Mouse (Mus musculus) heart, embryonic 15.5 days (tissue): Measurements from ENCODE around the gene Dnajb2. TPM values are rescaled to one million over a fixed set of nuclear protein-coding genes. Genes with fewer than 3 reads are reported as not detected.
A peak's percentile ranks its signal among the peaks of the same experiment; 100 is the strongest.

Experiments used
- ATAC-seq: fragments of 200-750 bp; cut with Nextera tagmentation; replicated peaks from 2 replicates; pipeline ENCODE4 v1.8.0; 2017; ENCODE audit warnings: low read depth, moderate TSS enrichment; ENCODE audit not compliant: insufficient number of reproducible peaks, insufficient read depth, low FRiP score
- H3K27ac ChIP-seq: fragments of 300-500 bp; sonication (generic); 2 replicates; pipeline ENCODE4 v1.5.1; 2015; ENCODE audit warnings: mild to moderate bottlenecking, inconsistent platforms
- H3K27me3 ChIP-seq: fragments of 300-500 bp; sonication (generic); 2 replicates; pipeline ENCODE4 v1.6.1; 2015; ENCODE audit warnings: inconsistent platforms
- H3K36me3 ChIP-seq: fragments of 300-500 bp; sonication (generic); 2 replicates; pipeline ENCODE4 v1.6.1; 2015; ENCODE audit warnings: mild to moderate bottlenecking, inconsistent platforms
- H3K4me1 ChIP-seq: fragments of 300-500 bp; sonication (generic); replicated peaks from 2 replicates; pipeline ENCODE4 v1.6.1; 2015; ENCODE audit warnings: inconsistent platforms
- H3K4me2 ChIP-seq: fragments of 300-500 bp; sonication (generic); 2 replicates; pipeline ENCODE4 v1.6.1; 2015; ENCODE audit warnings: inconsistent platforms, mild to moderate bottlenecking, moderate library complexity
- H3K4me3 ChIP-seq: fragments of 300-500 bp; sonication (generic); 2 replicates; pipeline ENCODE4 v1.5.1; 2015; ENCODE audit warnings: mild to moderate bottlenecking, inconsistent platforms
- H3K9ac ChIP-seq: fragments of 300-500 bp; sonication (generic); 2 replicates; pipeline ENCODE4 v1.6.1; 2015; ENCODE audit warnings: mild to moderate bottlenecking, inconsistent platforms
- H3K9me3 ChIP-seq: fragments of 300-500 bp; sonication (generic); replicated peaks from 2 replicates; pipeline ENCODE4 v1.6.1; 2016; ENCODE audit warnings: inconsistent platforms
- whole genome bisulfite sequencing: fragments of 180-500 bp; shearing (Covaris S2); methylation state at CpG from one replicate; pipeline ENCODE4 v1.1.7; 2015; ENCODE audit warnings: mixed read lengths; 5-methylcytosine and 5-hydroxymethylcytosine counted together
- polyA plus RNA-seq: library from polyadenylated mRNA; unstranded; fragments of >200 nt; fragmentation: Nextera tagmentation; extraction: Ambion mirVana; gene quantifications from 2 replicates; pipeline ENCODE4 v1.2.1, GENCODE M21; 2015

Gene Dnajb2
- polyA plus RNA-seq, 1 experiment from 2014 or later: 41.4 TPM

DNA sequence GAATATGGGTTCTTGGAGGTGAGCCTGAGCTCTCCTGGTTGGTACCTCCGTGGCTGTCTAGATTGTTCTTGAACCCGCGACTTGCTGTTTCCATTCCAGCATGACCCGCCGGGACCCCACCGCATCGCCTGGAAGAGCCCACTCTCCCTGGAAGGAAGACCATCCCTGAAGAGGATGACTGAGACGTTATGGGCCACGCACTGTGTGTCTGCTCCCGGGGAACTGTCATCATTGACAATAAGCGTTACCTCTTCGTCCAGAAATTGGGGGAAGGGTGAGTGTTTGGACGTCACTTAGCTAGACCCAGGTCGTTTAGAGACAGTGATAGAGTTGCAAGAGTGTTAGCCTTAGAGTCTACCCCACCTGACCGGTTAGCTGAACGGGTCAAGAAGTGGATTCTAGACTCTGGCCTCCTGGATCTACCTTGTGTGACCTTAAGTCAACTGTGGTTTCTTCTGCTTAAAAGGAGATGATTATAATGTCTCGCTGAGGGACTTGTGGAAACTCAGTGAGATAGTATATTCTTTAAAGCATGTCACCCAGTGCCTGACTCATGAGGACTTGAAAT lies 25.0 kb upstream of the Dnajb2 start:
- peak overlapping the region; percentile 80 for H3K4me2 ChIP-seq
- peaks cover 29% of the 10 kb centered on the region for H3K36me3 ChIP-seq
- peaks cover 38% of the 10 kb centered on the region for H3K4me1 ChIP-seq
- H3K9me3 ChIP-seq: no peaks in the 10 kb centered on the region
- H3K4me3 ChIP-seq: peak overlapping the region; percentile 91
- H3K27ac ChIP-seq: peak overlapping the region; percentile 62
- peaks cover 8% of the 10 kb centered on the region; the same call in 1 of the 2 replicates for H3K27me3 ChIP-seq
- 10% methylated on average over 17 of the region's 17 CpGs for WGBS
- no peak for ATAC-seq
- peak overlapping the region; percentile 93 for H3K9ac ChIP-seq

GRCm38 (mm10) chr1:75212542-75212941 lies 23.7 kb upstream of the Dnajb2 start:
- Histone ChIP-seq H3K36me3 (peaks cover 29% of the 10 kb centered on the region), H3K4me3 (no peak overlapping the region), H3K27me3 (peaks cover 13% of the 10 kb centered on the region; the same call in 1 of the 2 replicates), H3K4me2 (peak overlapping the region; percentile 2; the same call in 1 of the 2 replicates), H3K4me1 (peaks cover 38% of the 10 kb centered on the region), H3K27ac (no peak overlapping the region), H3K9me3 (no peaks in the 10 kb centered on the region), H3K9ac (no peak overlapping the region)
- 84% methylated on average over 4 of the region's 4 CpGs for WGBS
- ATAC-seq: no peak

GRCm38 (mm10) chr1:75213096-75213495 lies 23.1 kb upstream of the Dnajb2 start:
- Histone ChIP-seq H3K36me3 (peaks cover 29% of the 10 kb centered on the region), H3K4me2 (peak overlapping the region; percentile 2; the same call in 1 of the 2 replicates), H3K27me3 (peaks cover 13% of the 10 kb centered on the region; the same call in 1 of the 2 replicates), H3K9me3 (no peaks in the 10 kb centered on the region), H3K4me1 (peaks cover 40% of the 10 kb centered on the region), H3K4me3 (no peak overlapping the region), H3K27ac (no peak overlapping the region), H3K9ac (no peak overlapping the region)
- 81% methylated on average over 7 of the region's 7 CpGs for WGBS
- no peak for ATAC-seq

- peaks cover 18% of the 10 kb centered on the region; the same call in 1 of the 2 replicates for H3K27me3 ChIP-seq
- H3K4me2 ChIP-seq: no peak overlapping the region
- no peaks in the 10 kb centered on the region for H3K9me3 ChIP-seq
- no peak for ATAC-seq
- peaks cover 29% of the 10 kb centered on the region for H3K36me3 ChIP-seq
- 0 out of 2 replicates have a peak overlapping the region, but pooled peaks have one; percentile 18 for H3K27ac ChIP-seq
- 67% methylated on average over 2 of the region's 2 CpGs for WGBS
- no peak overlapping the region for H3K4me3 ChIP-seq
- H3K9ac ChIP-seq: no peak overlapping the region
- peaks cover 47% of the 10 kb centered on the region for H3K4me1 ChIP-seq
Measured at GRCm38 (mm10) chr1:75214442-75214841, 21.8 kb upstream of the Dnajb2 start.

GRCm38 (mm10) chr1:75214886-75215285 lies 21.3 kb upstream of the Dnajb2 start:
- Histone ChIP-seq H3K9ac (no peak overlapping the region), H3K9me3 (no peaks in the 10 kb centered on the region), H3K27ac (0 out of 2 replicates have a peak overlapping the region, but pooled peaks have one; percentile 18), H3K4me3 (no peak overlapping the region), H3K36me3 (peaks cover 29% of the 10 kb centered on the region), H3K4me1 (peaks cover 47% of the 10 kb centered on the region), H3K27me3 (peaks cover 19% of the 10 kb centered on the region; the same call in 1 of the 2 replicates), H3K4me2 (no peak overlapping the region)
- no peak for ATAC-seq
- WGBS: 61% methylated on average over 5 of the region's 5 CpGs

- WGBS: 91% methylated on average over 9 of the region's 9 CpGs
- H3K9me3 ChIP-seq: no peaks in the 10 kb centered on the region
- H3K4me2 ChIP-seq: no peak overlapping the region
- H3K27me3 ChIP-seq: peaks cover 24% of the 10 kb centered on the region
- ATAC-seq: no peak
- H3K9ac ChIP-seq: no peak overlapping the region
- no peak overlapping the region for H3K4me3 ChIP-seq
- H3K4me1 ChIP-seq: peaks cover 42% of the 10 kb centered on the region
- no peak overlapping the region for H3K27ac ChIP-seq
- H3K36me3 ChIP-seq: peaks cover 29% of the 10 kb centered on the region
Measured at GRCm38 (mm10) chr1:75215785-75216184, 20.4 kb upstream of the Dnajb2 start.

DNA sequence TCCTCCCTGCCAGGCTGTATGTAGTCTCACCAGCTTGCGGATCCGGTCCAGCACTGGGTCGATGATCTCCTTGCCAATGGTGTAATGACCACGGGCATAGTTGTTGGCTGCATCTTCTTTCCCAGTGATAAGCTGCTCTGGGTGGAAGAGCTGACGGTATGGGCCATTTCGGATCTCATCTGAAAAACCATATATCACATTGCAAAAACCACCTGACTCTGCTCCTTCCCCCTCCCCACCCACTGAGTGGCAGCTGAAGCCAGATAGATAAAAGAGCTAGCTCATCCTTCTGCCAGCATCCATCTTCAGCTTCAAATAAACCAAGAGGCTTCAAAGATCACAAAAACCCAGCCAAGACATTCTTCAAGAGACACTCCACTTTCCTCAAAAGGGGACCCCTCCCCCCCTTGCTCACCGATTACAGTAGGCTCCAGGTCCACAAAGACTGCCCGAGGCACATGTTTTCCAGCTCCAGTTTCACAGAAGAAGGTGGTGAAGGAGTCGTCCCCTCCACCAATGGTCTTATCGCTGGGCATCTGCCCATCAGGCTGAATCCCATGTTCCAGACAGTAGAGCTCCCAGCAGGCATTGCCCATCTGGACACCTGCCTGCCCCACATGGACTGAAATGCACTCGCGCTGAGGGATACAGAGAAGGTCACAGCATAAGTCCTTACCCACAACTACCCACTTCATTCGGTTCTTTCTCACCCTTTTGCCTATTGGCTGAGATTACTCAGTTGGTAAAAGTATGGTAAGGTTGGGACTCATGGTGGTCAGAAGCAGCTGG lies 19.2 kb upstream of the Dnajb2 start:
- Histone ChIP-seq H3K4me3 (peak overlapping the region; percentile 72; the same call in 1 of the 2 replicates), H3K9me3 (no peaks in the 10 kb centered on the region), H3K27me3 (peaks cover 31% of the 10 kb centered on the region), H3K9ac (no peak overlapping the region), H3K36me3 (peaks cover 29% of the 10 kb centered on the region), H3K27ac (no peak overlapping the region), H3K4me2 (peak overlapping the region; percentile 98), H3K4me1 (peaks cover 32% of the 10 kb centered on the region)
- ATAC-seq: no peak
- WGBS: 68% methylated on average over 13 of the region's 13 CpGs

DNA sequence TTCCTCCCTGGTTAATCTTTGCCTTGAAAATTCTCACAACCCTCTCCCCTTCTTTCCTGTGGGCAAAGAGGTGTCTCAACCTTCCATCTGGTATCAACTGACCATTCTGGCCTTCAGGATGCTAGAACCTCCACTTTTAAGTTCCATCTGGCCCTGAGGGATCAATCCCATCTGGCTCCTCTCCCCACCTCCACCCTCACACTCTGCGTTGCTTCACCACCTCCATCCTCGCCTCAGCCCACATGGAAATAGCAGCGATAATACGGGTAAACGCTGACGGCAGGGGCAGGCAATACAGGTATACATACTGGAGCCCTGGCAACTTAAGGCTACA lies 18.3 kb upstream of the Dnajb2 start:
- ATAC-seq: no peak
- Histone ChIP-seq H3K36me3 (peaks cover 26% of the 10 kb centered on the region), H3K9me3 (no peaks in the 10 kb centered on the region), H3K4me2 (peak overlapping the region; percentile 98), H3K9ac (peak overlapping the region; percentile 67), H3K4me1 (peaks cover 26% of the 10 kb centered on the region), H3K4me3 (peak overlapping the region; percentile 72), H3K27me3 (peaks cover 31% of the 10 kb centered on the region), H3K27ac (peak overlapping the region; percentile 38; the same call in 1 of the 2 replicates)
- under 1% methylated on average over 6 of the region's 6 CpGs for WGBS

- Histone ChIP-seq H3K9me3 (no peaks in the 10 kb centered on the region), H3K4me1 (peaks cover 26% of the 10 kb centered on the region), H3K27ac (peak overlapping the region; percentile 38), H3K4me3 (peak overlapping the region; percentile 72), H3K4me2 (peak overlapping the region; percentile 98), H3K9ac (peak overlapping the region; percentile 67), H3K36me3 (peaks cover 23% of the 10 kb centered on the region), H3K27me3 (peaks cover 31% of the 10 kb centered on the region)
- ATAC-seq: peak; percentile 54
- whole genome bisulfite sequencing: 2% methylated on average over 38 of the region's 38 CpGs
Measured at GRCm38 (mm10) chr1:75218227-75219001, 17.8 kb upstream of the Dnajb2 start.

DNA sequence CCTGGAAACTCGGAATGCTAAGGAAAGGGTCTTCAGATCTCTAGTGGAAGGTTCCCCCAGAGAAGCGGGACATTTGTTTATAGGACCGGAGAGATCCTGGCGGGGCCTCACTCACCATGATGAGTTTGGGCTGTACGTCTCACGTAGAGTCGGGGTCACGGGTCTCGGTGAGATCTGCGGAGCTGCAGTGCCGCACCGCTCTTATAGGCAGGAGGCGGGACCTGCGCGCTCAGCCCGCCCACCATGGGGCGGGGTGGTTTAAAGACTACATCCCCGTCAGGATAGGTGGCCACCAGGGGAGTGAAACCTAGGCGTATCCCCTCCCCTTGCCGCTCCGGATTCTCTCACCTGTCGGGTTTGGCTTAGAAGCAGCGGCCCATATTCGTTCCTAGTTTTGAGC lies 17.1 kb upstream of the Dnajb2 start:
- Histone ChIP-seq H3K9ac (peak overlapping the region; percentile 67), H3K4me2 (peak overlapping the region; percentile 98), H3K9me3 (no peaks in the 10 kb centered on the region), H3K36me3 (peaks cover 17% of the 10 kb centered on the region), H3K4me1 (peaks cover 26% of the 10 kb centered on the region), H3K4me3 (peak overlapping the region; percentile 72), H3K27me3 (peaks cover 31% of the 10 kb centered on the region), H3K27ac (peak overlapping the region; percentile 38)
- ATAC-seq: peak; percentile 87
- WGBS: 0% methylated on average over 24 of the region's 24 CpGs

- Histone ChIP-seq H3K4me3 (peak within 1 kb of the TSS; percentile 72), H3K4me1 (peaks cover 24% of the 10 kb centered on the region), H3K9me3 (no peaks in the 10 kb centered on the region), H3K36me3 (peaks cover 13% of the 10 kb centered on the region; the same call in 1 of the 2 replicates), H3K27ac (peak within 1 kb of the TSS; percentile 38), H3K9ac (peak within 1 kb of the TSS; percentile 67), H3K27me3 (peaks cover 31% of the 10 kb centered on the region), H3K4me2 (peak within 1 kb of the TSS; percentile 98)
- 2% methylated on average over 34 of the region's 34 CpGs for WGBS
- peak; percentile 48 for ATAC-seq
Measured at GRCm38 (mm10) chr1:75219531-75219930, 16.7 kb upstream of the Dnajb2 start, which contains the start of gene Tuba4a. Gene Tuba4a, minus strand, starts transcription at chr1:75219865.
